Mouse (Mus musculus): ENCODE measurements around the gene Clstn1.

DNA sequence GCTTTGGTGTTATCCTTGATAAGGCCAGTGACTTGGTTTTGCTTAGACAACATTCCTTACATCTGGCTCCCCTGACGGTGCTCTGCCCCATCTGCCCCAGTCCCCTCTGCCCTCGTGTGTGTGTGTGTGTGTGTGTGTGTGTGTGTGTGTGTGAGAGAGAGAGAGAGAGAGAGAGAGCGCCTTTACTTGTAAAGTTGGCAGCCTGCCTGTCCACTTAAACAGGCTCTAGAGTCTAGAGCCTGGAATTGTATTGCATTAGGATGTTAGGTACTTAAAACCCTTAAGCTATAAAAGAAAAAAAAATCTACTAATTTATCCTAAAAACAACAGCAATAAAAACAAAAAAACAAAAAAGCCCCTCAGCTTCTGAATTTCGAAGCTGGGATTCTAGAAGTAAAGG, 15.2 kb downstream of the Clstn1 start:
- TF ChIP-seq E2F4 (IDR thresholded peaks at IDR 0.05; ENCODE audit: insufficient read depth) = no peak
- TF ChIP-seq POLR2A (IDR thresholded peaks at IDR 0.05; ENCODE audit: insufficient read length, low read depth) = no peak
- no peak for TF ChIP-seq MAX (IDR thresholded peaks at IDR 0.05; ENCODE audit: low read depth)
- TF ChIP-seq MYOG (IDR thresholded peaks at IDR 0.05; ENCODE audit: control insufficient read depth in 1 of 3, insufficient read depth in 1 of 3, insufficient read length in 2 of 3, low read depth in 2 of 3) = no peak
- TF ChIP-seq POLR2AphosphoS2 (IDR thresholded peaks at IDR 0.05; ENCODE audit: insufficient read length, low read depth) = no peak
- TF ChIP-seq MYOD1 (IDR thresholded peaks at IDR 0.05; ENCODE audit: control insufficient read depth in 1 of 3, insufficient read length in 2 of 3, low read depth in 2 of 3) = no peak

All from myocyte (in vitro differentiated cells).